Mouse (Mus musculus) bone marrow macrophage, adult 2 months (primary cell): ENCODE data around the gene Rnf41. TPM values are rescaled to one million over a fixed set of nuclear protein-coding genes. Genes with fewer than 3 reads are reported as not detected.
A peak's percentile ranks its signal among the peaks of the same experiment; 100 is the strongest.

Source experiments
- H3K27ac ChIP-seq: 2 replicates; pipeline ENCODE4 v1.5.1; 2012; ENCODE audit warnings: low read depth, low read length; ENCODE audit not compliant: insufficient read depth
- H3K4me1 ChIP-seq: 2 replicates; pipeline ENCODE4 v1.6.1; 2012; ENCODE audit warnings: low read length; ENCODE audit not compliant: control insufficient read depth, insufficient read depth
- H3K4me3 ChIP-seq: 2 replicates; pipeline ENCODE4 v1.5.1; 2012; ENCODE audit warnings: mild to moderate bottlenecking, low read length, moderate library complexity; ENCODE audit not compliant: insufficient read depth
- CTCF ChIP-seq: IDR thresholded peaks from 2 replicates; pipeline ENCODE4 v1.5.1; 2012; ENCODE audit warnings: low read depth, mild to moderate bottlenecking, low read length, moderate library complexity
- POLR2A ChIP-seq: IDR thresholded peaks from 2 replicates; pipeline ENCODE4 v1.6.1; 2012; ENCODE audit warnings: mild to moderate bottlenecking, low read depth, low read length, borderline replicate concordance
- polyA plus RNA-seq: library from polyadenylated mRNA; stranded (reverse); fragments of >200 nt; gene quantifications from 2 replicates; pipeline ENCODE4 v1.2.4, GENCODE M21; 2012; ENCODE audit not compliant: missing spikeins, insufficient read depth, insufficient read length

Gene Rnf41
- polyA plus RNA-seq, 1 experiment, result 47.6 TPM

GRCm38 (mm10) chr10:128401638-128402037 is 9.8 kb upstream of the Rnf41 start:
- TF ChIP-seq POLR2A (no peak), CTCF (no peak)
- Histone ChIP-seq H3K27ac (no peak overlapping the region), H3K4me1 (no peaks in the 10 kb centered on the region), H3K4me3 (no peak overlapping the region)

GRCm38 (mm10) chr10:128403931-128404330 is 7.5 kb upstream of the Rnf41 start:
- H3K27ac ChIP-seq, result no peak overlapping the region
- no peak overlapping the region for H3K4me3 ChIP-seq
- no peak for TF ChIP-seq POLR2A
- TF ChIP-seq CTCF, result no peak
- peaks cover 6% of the 10 kb centered on the region for H3K4me1 ChIP-seq

GRCm38 (mm10) chr10:128408591-128409535 is 2.6 kb upstream of the Rnf41 start:
- TF ChIP-seq POLR2A, result no peak
- TF ChIP-seq CTCF, result no peak
- Histone ChIP-seq H3K4me3 (peak overlapping the region; percentile 83), H3K27ac (peak overlapping the region; percentile 1; the same call in 1 of the 2 replicates), H3K4me1 (peaks cover 20% of the 10 kb centered on the region)

GRCm38 (mm10) chr10:128409692-128410559 is 1.5 kb upstream of the Rnf41 start:
- Histone ChIP-seq H3K4me3 (peak overlapping the region; percentile 83), H3K27ac (peak overlapping the region; percentile 82), H3K4me1 (peaks cover 28% of the 10 kb centered on the region)
- TF ChIP-seq POLR2A (no peak), CTCF (peak; percentile 36; the same call in 1 of the 2 replicates)

- H3K27ac ChIP-seq, result peak overlapping the region; percentile 82
- peak overlapping the region; percentile 75 for H3K4me3 ChIP-seq
- no peak for TF ChIP-seq CTCF
- TF ChIP-seq POLR2A, result no peak
- H3K4me1 ChIP-seq, result peaks cover 28% of the 10 kb centered on the region
Measured at GRCm38 (mm10) chr10:128410560-128410845, 954 bp upstream of the Rnf41 start.

- Histone ChIP-seq H3K4me1 (peaks cover 28% of the 10 kb centered on the region), H3K4me3 (peak overlapping the region; percentile 81), H3K27ac (peak overlapping the region; percentile 79)
- no peak for TF ChIP-seq CTCF
- no peak for TF ChIP-seq POLR2A
Measured at GRCm38 (mm10) chr10:128412055-128412381, 561 bp downstream of the Rnf41 start.

GRCm38 (mm10) chr10:128412558-128412957 is 1.1 kb downstream of the Rnf41 start:
- Histone ChIP-seq H3K27ac (peak overlapping the region; percentile 79), H3K4me1 (peaks cover 28% of the 10 kb centered on the region), H3K4me3 (peak overlapping the region; percentile 81)
- TF ChIP-seq POLR2A, result no peak

GRCm38 (mm10) chr10:128413076-128413475 is 1.6 kb downstream of the Rnf41 start:
- Histone ChIP-seq H3K4me3 (peak overlapping the region; percentile 81), H3K27ac (peak overlapping the region; percentile 14; the same call in 1 of the 2 replicates), H3K4me1 (peaks cover 28% of the 10 kb centered on the region)
- TF ChIP-seq POLR2A (no peak), CTCF (no peak)

GRCm38 (mm10) chr10:128414848-128415247 is 3.4 kb downstream of the Rnf41 start:
- Histone ChIP-seq H3K4me3 (no peak overlapping the region), H3K4me1 (peaks cover 22% of the 10 kb centered on the region), H3K27ac (no peak overlapping the region)
- TF ChIP-seq POLR2A, result no peak
- no peak for TF ChIP-seq CTCF

- H3K4me1 ChIP-seq, result peaks cover 4% of the 10 kb centered on the region; the same call in 1 of the 2 replicates
- TF ChIP-seq CTCF (no peak), POLR2A (no peak)
- no peak overlapping the region for H3K4me3 ChIP-seq
Measured at GRCm38 (mm10) chr10:128422426-128422825, 11.0 kb downstream of the Rnf41 start.

More at GRCm38 (mm10) chr10:128422426-128422825, 11.0 kb downstream of the Rnf41 start:
- H3K27ac ChIP-seq, result no peak overlapping the region
